Mouse (Mus musculus): ENCODE data around the gene Tiam2.
A peak's percentile ranks its signal among the peaks of the same experiment; 100 is the strongest.
"Not testable (repeated sequence)": the region's sequence is repeated elsewhere in the genome, so short reads cannot be mapped to it uniquely, and the experiment has no call there.

Tiam2 gene

GRCm38 (mm10) chr17:3338821-3339220 is 12.4 kb downstream of the Tiam2 start:
- DNase-seq (ENCODE audit: low read depth, low spot score): no peak

GRCm38 (mm10) chr17:3344872-3345271 is 18.5 kb downstream of the Tiam2 start:
- no peak for DNase-seq (ENCODE audit: low read depth, low spot score)

GRCm38 (mm10) chr17:3345276-3345885 is 19.0 kb downstream of the Tiam2 start:
- DNase-seq (ENCODE audit: low read depth, low spot score): peak; percentile 47

- no peak for DNase-seq (ENCODE audit: low read depth, low spot score)
Measured at GRCm38 (mm10) chr17:3347800-3348199, 21.4 kb downstream of the Tiam2 start.

- no peak for DNase-seq (ENCODE audit: low read depth, low spot score)
Measured at GRCm38 (mm10) chr17:3349331-3349730, 23.0 kb downstream of the Tiam2 start.

GRCm38 (mm10) chr17:3349939-3350338 is 23.6 kb downstream of the Tiam2 start:
- DNase-seq (ENCODE audit: low read depth, low spot score): peak; percentile 72

- DNase-seq (ENCODE audit: low read depth, low spot score): peak; percentile 45
Measured at GRCm38 (mm10) chr17:3350405-3350804, 24.0 kb downstream of the Tiam2 start.

GRCm38 (mm10) chr17:3351668-3352067 is 25.3 kb downstream of the Tiam2 start:
- DNase-seq (ENCODE audit: low read depth, low spot score): no peak

- not testable (repeated sequence) for DNase-seq (ENCODE audit: low read depth, low spot score)
Measured at GRCm38 (mm10) chr17:3353141-3353540, 26.8 kb downstream of the Tiam2 start.

GRCm38 (mm10) chr17:3354856-3355255 is 28.5 kb downstream of the Tiam2 start:
- no peak for DNase-seq (ENCODE audit: low read depth, low spot score)

GRCm38 (mm10) chr17:3356633-3357365 is 30.4 kb downstream of the Tiam2 start:
- DNase-seq (ENCODE audit: low read depth, low spot score): no peak

- no peak for DNase-seq (ENCODE audit: low read depth, low spot score)
Measured at GRCm38 (mm10) chr17:3360236-3360635, 33.9 kb downstream of the Tiam2 start.

GRCm38 (mm10) chr17:3361751-3362150 is 35.4 kb downstream of the Tiam2 start:
- DNase-seq (ENCODE audit: low read depth, low spot score): no peak

GRCm38 (mm10) chr17:3363216-3363615 is 36.8 kb downstream of the Tiam2 start:
- DNase-seq (ENCODE audit: low read depth, low spot score): no peak

- DNase-seq (ENCODE audit: low read depth, low spot score): peak; percentile 32
Measured at GRCm38 (mm10) chr17:3366741-3367140, 40.4 kb downstream of the Tiam2 start.

GRCm38 (mm10) chr17:3368386-3368785 is 42.0 kb downstream of the Tiam2 start:
- DNase-seq (ENCODE audit: low read depth, low spot score): no peak

GRCm38 (mm10) chr17:3369631-3370030 is 43.3 kb downstream of the Tiam2 start:
- DNase-seq (ENCODE audit: low read depth, low spot score): peak; percentile 19

- DNase-seq (ENCODE audit: low read depth, low spot score): no peak
Measured at GRCm38 (mm10) chr17:3378606-3379005, 52.2 kb downstream of the Tiam2 start.

GRCm38 (mm10) chr17:3379753-3380588 is 53.6 kb downstream of the Tiam2 start:
- peak; percentile 62 for DNase-seq (ENCODE audit: low read depth, low spot score)

GRCm38 (mm10) chr17:3385391-3385790 is 59.0 kb downstream of the Tiam2 start:
- no peak for DNase-seq (ENCODE audit: low read depth, low spot score)

GRCm38 (mm10) chr17:3387819-3388218 is 61.4 kb downstream of the Tiam2 start:
- no peak for DNase-seq (ENCODE audit: low read depth, low spot score)

GRCm38 (mm10) chr17:3389741-3390140 is 63.4 kb downstream of the Tiam2 start:
- DNase-seq (ENCODE audit: low read depth, low spot score): no peak

Data from brain, adult 2 months (tissue).